Mouse (Mus musculus): ENCODE measurements around the gene Ifnk.

- TF ChIP-seq EP300 (IDR thresholded peaks at IDR 0.05; ENCODE audit: low read depth in 1 of 2, low read length in 2 of 2) = no peak
- TF ChIP-seq ELF1 (IDR thresholded peaks at IDR 0.05; ENCODE audit: low read depth, low read length) = no peak
- no peak for TF ChIP-seq MYC (IDR thresholded peaks at IDR 0.05; ENCODE audit: low read depth, low read length)
- no peak for TF ChIP-seq USF1 (IDR thresholded peaks at IDR 0.05; ENCODE audit: low read depth, low read length)
- TF ChIP-seq MAX (IDR thresholded peaks at IDR 0.05; ENCODE audit: low read length) = no peak
- no peak for TF ChIP-seq CHD1 (IDR thresholded peaks at IDR 0.05; ENCODE audit: low read depth, low read length)
- TF ChIP-seq RCOR1 (IDR thresholded peaks at IDR 0.05; ENCODE audit: low read depth, low read length) = no peak
- no peak for TF ChIP-seq POLR2A (IDR thresholded peaks at IDR 0.05; ENCODE audit: control insufficient read depth in 1 of 2, insufficient read depth in 1 of 2, low read depth in 1 of 2, low read length in 2 of 2, poor library complexity in 1 of 2)
- no peak for TF ChIP-seq ZNF384 (IDR thresholded peaks at IDR 0.05; ENCODE audit: low read depth, low read length)
- TF ChIP-seq GABPA (IDR thresholded peaks at IDR 0.05; ENCODE audit: low read depth, low read length) = no peak
Observed at GRCm38 (mm10) chr4:35133411-35133810, 18.4 kb upstream of the Ifnk start.
